Mouse (Mus musculus): Measurements from ENCODE around the gene Borcs6.

DNA sequence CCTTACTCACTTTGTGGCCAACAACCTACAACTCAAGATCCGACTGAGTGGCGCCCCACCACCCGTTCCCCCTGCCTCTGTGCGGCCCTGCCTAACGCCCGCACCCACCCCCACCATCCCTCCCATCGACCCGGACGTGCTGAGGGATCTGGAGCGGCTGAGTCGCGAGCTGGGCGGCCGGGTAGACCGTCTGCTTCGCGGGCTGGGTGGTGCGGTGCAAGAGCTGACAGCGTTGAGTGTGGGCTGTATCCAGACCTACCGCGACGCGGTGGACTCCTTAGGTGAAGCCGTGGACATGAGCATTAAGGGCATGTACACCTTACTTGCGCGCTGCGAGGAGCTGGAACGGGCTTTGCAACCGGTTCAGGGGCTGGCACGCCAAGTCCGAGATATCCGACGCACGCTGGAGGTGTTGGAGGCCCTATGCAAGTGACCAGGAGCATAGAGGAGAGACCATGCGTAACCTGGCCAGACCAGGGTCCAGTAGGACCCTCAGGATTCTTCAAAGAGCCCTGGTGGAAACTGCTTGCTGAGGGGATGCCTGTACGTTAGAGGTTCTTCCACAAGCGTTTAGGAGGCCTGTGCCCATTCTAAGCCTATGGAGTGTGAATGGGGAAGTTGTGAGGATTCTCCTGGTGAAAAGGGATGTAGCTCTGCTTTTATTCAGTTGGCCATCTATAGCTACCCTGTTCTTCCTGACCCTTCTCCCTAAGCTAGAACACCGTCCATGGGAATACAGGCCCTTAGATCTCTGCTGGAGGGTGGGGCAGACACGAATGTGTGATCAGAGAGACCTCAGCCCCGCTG, 1.1 kb downstream of the Borcs6 start:
- 0 out of 2 replicates have a peak, but pooled peaks have one; percentile 7 for TF ChIP-seq POLR2A (IDR thresholded peaks at IDR 0.05; ENCODE audit: control insufficient read depth, low read depth, low read length)
- no peak for TF ChIP-seq CTCF (IDR thresholded peaks at IDR 0.05; ENCODE audit: control insufficient read depth, insufficient read depth, insufficient replicate concordance, low read depth, low read length)
